Mouse (Mus musculus): ENCODE measurements around the gene Serhl.
"Not testable (repeated sequence)": the region's sequence is repeated elsewhere in the genome, so short reads cannot be mapped to it uniquely, and the experiment has no call there.

DNA sequence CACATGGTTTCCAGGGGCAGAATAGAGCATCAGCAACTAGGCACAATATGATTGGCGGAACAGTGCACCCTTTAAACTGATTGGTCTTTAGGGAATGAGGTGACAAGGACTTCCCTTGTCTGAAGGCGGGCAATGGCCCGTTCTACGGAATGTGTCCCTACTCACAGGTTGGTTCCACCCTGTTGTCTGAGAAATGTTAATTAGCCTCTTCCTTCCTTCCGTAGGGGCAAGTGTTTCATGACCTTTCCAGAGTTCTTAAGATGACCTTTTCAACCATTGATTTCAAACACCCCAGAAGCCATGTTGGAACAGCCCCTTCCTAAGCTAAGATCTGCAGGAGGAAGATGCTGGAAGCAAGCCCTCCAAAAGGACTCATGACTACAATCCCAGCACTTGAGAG lies 43.7 kb upstream of the Serhl start:
- TF ChIP-seq CTCF (IDR thresholded peaks at IDR 0.05; ENCODE audit: borderline replicate concordance, insufficient read depth, low read depth, low read length); POLR2A (IDR thresholded peaks at IDR 0.05; ENCODE audit: borderline replicate concordance, insufficient read depth, low read length): not testable (repeated sequence)
